Mouse (Mus musculus): ENCODE measurements at regions not wholly inside any gene's neighbourhood (a gene's known extent, or its start where the extent isn't known, plus 50 kb on each side); places are given as distances from the start of the nearest gene placed in this dataset.
A peak's percentile ranks its signal among the peaks of the same experiment; 100 is the strongest.

- intact Hi-C loops (cut with DNase I), result no loop called here
- DNase-seq, result no peak
Observed at GRCm38 (mm10) chr3:128787686-128788085, 412.0 kb upstream of the Pitx2 start.

- intact Hi-C loops (cut with DNase I), result no loop called here
- no peak for DNase-seq
Observed at GRCm38 (mm10) chr3:128795931-128796330, 403.7 kb upstream of the Pitx2 start.

GRCm38 (mm10) chr3:128797829-128798228 lies 401.8 kb upstream of the Pitx2 start:
- intact Hi-C loops (cut with DNase I), result no loop called here
- no peak for DNase-seq

GRCm38 (mm10) chr3:128829371-128830160 lies 370.1 kb upstream of the Pitx2 start:
- intact Hi-C loops (cut with DNase I), result no loop called here
- DNase-seq, result no peak

- intact Hi-C loops (cut with DNase I), result no loop called here
Observed at GRCm38 (mm10) chr3:128850327-128850977, 349.2 kb upstream of the Pitx2 start.

GRCm38 (mm10) chr3:128856515-128856914 lies 343.2 kb upstream of the Pitx2 start:
- intact Hi-C loops (cut with DNase I), result no loop called here
- no peak for DNase-seq

More at GRCm38 (mm10) chr3:128850327-128850977, 349.2 kb upstream of the Pitx2 start:
- no peak for DNase-seq

GRCm38 (mm10) chr3:128881685-128882444 lies 317.8 kb upstream of the Pitx2 start:
- intact Hi-C loops (cut with DNase I), result no loop called here
- DNase-seq, result no peak

- no peak for DNase-seq
- intact Hi-C loops (cut with DNase I), result no loop called here
Observed at GRCm38 (mm10) chr3:128883636-128884195, 316.0 kb upstream of the Pitx2 start.

- DNase-seq, result no peak
- intact Hi-C loops (cut with DNase I), result no loop called here
Observed at GRCm38 (mm10) chr3:128886678-128887077, 313.0 kb upstream of the Pitx2 start.

- intact Hi-C loops (cut with DNase I), result no loop called here
- no peak for DNase-seq
Observed at GRCm38 (mm10) chr3:128891078-128891477, 308.6 kb upstream of the Pitx2 start.

GRCm38 (mm10) chr3:128896628-128897027 lies 303.1 kb upstream of the Pitx2 start:
- intact Hi-C loops (cut with DNase I), result no loop called here
- DNase-seq, result no peak

GRCm38 (mm10) chr3:128911122-128911521 lies 288.6 kb upstream of the Pitx2 start:
- intact Hi-C loops (cut with DNase I), result no loop called here
- DNase-seq, result no peak

- intact Hi-C loops (cut with DNase I), result no loop called here
- DNase-seq, result no peak
Observed at GRCm38 (mm10) chr3:128921428-128921827, 278.2 kb upstream of the Pitx2 start.

- no peak for DNase-seq
- intact Hi-C loops (cut with DNase I), result no loop called here
Observed at GRCm38 (mm10) chr3:128922150-128922549, 277.5 kb upstream of the Pitx2 start.

GRCm38 (mm10) chr3:128938536-128938935 lies 261.1 kb upstream of the Pitx2 start:
- intact Hi-C loops (cut with DNase I), result no loop called here
- DNase-seq, result no peak

- intact Hi-C loops (cut with DNase I), result no loop called here
- DNase-seq, result no peak
Observed at GRCm38 (mm10) chr3:128941156-128941555, 258.5 kb upstream of the Pitx2 start.

- intact Hi-C loops (cut with DNase I), result no loop called here
- DNase-seq, result no peak
Observed at GRCm38 (mm10) chr3:128944631-128945030, 255.0 kb upstream of the Pitx2 start.

- no peak for DNase-seq
- intact Hi-C loops (cut with DNase I), result no loop called here
Observed at GRCm38 (mm10) chr3:128954886-128955285, 244.8 kb upstream of the Pitx2 start.

- intact Hi-C loops (cut with DNase I), result no loop called here
- DNase-seq, result no peak
Observed at GRCm38 (mm10) chr3:128976752-128977151, 222.9 kb upstream of the Pitx2 start.

GRCm38 (mm10) chr3:128990183-128990912 lies 209.3 kb upstream of the Pitx2 start:
- peak in 1 of 2 experiments; percentile 1 for DNase-seq
- intact Hi-C loops (cut with DNase I), result no loop called here

- intact Hi-C loops (cut with DNase I), result no loop called here
- no peak for DNase-seq
Observed at GRCm38 (mm10) chr3:129002866-129003265, 196.8 kb upstream of the Pitx2 start.
